Mouse (Mus musculus) megakaryocyte-erythroid progenitor cell, adult 5-6 weeks (primary cell): ENCODE results near the gene Mmp14. TPM values are rescaled to one million over a fixed set of nuclear protein-coding genes. Genes with fewer than 3 reads are reported as not detected.
A peak's percentile ranks its signal among the peaks of the same experiment; 100 is the strongest.

Source experiments
- ATAC-seq: replicated peaks from 2 replicates; pipeline ENCODE4 v1.8.0; 2016; ENCODE audit warnings: mild to moderate bottlenecking, inconsistent platforms; ENCODE audit not compliant: severe bottlenecking, poor library complexity, low FRiP score, low TSS enrichment
- total RNA-seq, 2 experiments: library from RNA; stranded (forward) in 1 of 2; stranded (reverse) in 1 of 2; fragments of 200-1000, 215-1000 nt in 1 of 2; fragments of >200 nt in 1 of 2; fragmentation: Nextera tagmentation in 1 of 2; gene quantifications; 2 replicates each; pipeline ENCODE4 v1.2.3; 2014 to 2017

Mmp14 gene
- total RNA-seq, 2 experiments from 2014 or later, result 37.2 to 39.2 TPM

DNA sequence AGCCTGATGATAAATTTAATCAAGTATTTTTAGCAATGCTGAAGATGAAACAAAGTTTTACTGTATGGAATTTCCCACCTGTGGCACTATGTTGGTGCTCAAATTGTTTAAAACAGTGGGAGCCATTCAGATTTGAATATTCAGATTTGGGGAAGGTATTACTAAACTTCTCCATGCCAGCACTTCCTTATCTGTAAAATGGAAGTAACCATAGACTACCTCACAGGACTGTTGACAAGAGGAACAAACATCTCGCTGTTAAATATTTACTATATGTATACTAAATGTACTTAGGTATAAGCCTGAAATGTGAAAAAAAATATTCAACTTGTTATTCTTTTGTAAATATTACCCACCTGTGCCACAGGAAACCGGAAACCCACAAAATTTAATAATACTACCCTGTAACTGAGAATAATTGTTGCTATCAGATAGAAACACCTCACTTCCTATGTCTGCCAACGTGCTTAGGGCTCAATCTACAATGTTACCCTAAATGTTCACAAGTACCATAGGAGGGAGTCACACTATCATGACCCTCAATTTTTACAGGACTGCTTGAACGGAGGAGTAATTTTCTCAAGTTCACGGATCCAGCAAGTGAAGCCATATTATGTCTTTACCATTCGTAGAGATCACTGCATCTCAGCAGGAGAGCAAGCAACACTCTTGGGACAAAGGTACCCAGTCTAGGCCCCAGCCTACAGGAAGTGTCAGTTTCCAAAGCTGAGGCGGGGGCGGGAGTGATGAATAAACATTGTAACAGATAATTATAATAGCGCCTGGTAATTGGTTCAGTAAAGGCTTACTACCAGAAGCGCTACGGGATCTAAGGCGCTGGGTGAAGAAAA is 31.9 kb downstream of the Mmp14 start:
- ATAC-seq, result peak; percentile 25

GRCm38 (mm10) chr14:54463959-54464292 is 32.5 kb downstream of the Mmp14 start, which contains the start of gene Lrp10:
Gene Lrp10, plus strand, starts transcription at chr14:54464137.
- peak; percentile 89 for ATAC-seq

DNA sequence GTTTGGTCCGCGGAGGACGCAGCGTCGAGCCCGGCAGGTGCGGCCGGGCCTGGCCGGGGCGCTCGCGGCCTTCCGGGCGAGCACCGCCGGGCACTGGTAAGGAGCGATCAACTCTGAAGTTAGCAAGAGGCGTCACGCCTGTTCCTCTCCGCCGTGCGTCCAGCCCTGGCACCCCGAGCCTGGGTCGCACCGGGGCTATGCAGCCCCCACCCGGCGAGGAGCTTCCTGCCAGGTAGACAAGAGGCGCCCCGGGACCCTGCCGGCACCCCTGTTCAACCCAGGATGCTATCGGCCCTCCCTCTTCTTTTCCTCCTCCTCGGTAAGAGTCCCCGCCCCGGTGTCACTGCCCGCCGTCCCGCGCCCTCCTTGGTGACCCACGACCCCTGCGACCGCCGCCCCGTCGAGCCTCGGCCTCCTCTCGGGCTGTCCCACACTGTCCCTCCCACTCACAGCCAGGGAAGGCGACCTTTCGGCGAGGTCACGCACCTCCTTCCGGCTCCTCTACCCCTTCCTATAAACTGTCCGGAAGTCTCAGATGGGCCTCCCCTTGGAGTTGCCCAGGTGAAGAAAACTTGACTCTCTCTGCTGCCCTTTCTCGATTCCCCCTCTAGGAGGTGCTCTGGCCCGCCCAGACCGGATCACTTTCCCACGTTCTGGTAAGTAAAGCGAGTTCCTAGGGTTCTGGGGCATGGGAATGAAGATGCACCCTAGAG is 33.0 kb downstream of the Mmp14 start:
- peak; percentile 83 for ATAC-seq

DNA sequence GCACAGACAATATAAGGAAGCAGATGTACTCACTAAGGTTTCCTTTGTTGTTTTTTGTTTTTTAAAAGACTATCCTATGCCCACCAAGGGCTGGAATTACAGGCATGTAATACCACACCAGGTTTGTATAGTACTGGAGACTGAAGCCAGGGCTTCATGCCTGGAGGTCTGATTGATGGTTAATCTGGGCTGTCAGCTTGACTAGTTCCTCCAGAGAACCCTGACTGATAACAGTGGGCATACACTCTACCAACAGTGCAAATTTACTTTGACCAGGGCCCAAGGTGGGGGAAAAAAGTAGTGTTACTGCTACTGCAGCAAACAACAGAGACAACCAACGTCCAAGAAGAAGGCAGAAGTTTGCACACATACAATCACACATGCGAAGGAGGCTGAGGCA is 40.1 kb downstream of the Mmp14 start:
- no peak; the same call in 1 of the 2 replicates for ATAC-seq

GRCm38 (mm10) chr14:54472671-54473070 is 41.3 kb downstream of the Mmp14 start:
- ATAC-seq, result no peak

DNA sequence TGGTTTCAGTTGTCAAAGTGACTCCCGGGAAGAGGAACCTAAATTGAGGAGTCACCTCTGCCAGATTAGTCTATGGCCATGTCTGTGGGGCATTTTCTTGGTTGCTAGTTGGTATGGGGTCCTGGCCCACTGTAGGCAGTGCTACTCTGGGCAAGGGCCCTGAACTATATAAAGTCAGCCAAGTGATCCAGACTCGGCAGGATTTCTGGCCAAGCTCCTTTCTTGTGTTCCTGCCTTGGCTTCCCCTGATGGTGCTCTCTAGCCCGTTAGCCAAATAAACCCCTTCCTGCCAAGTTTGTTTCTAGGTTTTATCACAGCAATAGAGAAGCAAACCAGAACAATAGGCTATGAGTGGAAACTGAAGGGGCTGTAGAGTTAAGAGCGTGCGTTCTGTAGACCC is 43.3 kb downstream of the Mmp14 start:
- no peak for ATAC-seq

- no peak for ATAC-seq
These were observed 44.8 kb downstream of the Mmp14 start, which contains the start of gene Rem2 for GRCm38 (mm10) chr14:54475941-54476844. Gene Rem2, plus strand, starts transcription at chr14:54476100.

DNA sequence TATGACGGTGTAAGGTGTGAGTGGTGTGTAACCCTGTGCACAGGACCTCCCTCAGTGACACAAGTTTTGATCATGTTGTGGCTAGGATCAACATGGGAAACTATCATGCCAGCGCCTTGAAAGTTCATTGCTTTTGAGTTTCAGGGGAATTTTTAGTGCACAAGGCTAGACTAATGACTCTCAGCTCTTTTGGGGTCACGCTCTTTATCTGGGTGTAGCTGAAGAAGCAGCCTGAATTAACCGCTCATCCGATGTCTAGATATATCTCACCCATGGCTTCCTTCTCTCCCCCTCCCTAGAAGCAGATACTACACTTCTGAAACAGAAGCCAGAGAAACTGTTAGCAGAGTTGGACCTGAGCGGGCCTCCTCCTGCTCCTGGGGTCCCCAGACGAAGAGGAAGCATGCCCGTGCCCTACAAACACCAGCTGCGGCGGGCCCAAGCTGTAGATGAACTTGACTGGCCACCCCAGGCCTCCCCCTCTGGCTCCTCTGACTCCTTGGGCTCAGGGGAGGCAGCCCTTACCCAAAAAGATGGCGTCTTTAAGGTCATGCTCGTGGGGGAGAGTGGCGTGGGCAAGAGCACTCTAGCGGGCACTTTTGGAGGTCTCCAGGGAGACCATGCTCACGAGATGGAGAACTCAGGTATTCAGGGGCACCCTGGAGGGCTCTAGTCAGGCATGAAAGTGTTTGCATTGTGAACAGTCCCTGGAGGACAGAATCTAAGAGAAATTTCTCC is 45.9 kb downstream of the Mmp14 start:
- ATAC-seq, result no peak

GRCm38 (mm10) chr14:54479451-54479920 is 48.1 kb downstream of the Mmp14 start:
- ATAC-seq, result no peak

DNA sequence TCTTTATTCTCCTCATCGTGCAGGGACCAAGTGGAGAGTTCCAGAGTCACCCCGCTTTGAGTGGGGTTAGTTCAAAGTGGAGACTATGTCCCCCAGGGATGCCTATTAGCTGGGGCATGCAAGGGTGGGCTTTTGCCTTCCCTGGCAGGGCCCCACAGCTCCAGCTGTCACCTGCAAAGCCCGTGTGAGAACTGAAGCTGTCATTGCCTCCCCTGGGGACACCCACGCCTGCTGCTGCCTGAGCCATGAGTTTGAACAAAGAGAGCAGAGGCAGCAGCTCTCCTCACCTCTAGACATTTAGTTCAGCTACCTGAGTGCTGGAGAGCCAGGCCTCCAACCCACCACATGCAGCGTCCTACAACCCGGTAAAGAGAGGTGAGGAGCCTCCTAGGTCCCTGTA is 49.3 kb downstream of the Mmp14 start:
- no peak for ATAC-seq

DNA sequence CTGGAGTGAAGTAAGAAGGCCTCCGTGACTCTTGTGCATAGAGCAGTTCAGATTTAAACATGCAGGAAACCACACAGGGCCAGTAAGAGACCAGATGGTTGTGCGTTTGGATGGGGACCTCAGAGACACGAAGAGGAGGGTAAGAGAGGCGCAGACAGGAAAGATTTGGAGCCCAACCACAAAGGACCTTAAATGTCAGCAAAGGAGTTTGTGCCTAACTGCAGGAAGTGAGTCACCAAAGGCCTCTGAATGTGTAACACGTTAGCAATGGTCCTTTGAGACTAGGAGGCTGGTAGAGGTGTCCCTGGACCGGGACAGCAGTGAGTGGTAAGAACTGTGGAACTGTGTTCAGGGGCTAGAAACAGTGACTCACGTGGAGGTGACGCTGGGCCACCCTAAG is 50.0 kb downstream of the Mmp14 start:
- no peak for ATAC-seq

- ATAC-seq, result 0 out of 2 replicates have a peak, but pooled peaks have one; percentile 25
These were observed 51.1 kb downstream of the Mmp14 start for GRCm38 (mm10) chr14:54482498-54482897.

DNA sequence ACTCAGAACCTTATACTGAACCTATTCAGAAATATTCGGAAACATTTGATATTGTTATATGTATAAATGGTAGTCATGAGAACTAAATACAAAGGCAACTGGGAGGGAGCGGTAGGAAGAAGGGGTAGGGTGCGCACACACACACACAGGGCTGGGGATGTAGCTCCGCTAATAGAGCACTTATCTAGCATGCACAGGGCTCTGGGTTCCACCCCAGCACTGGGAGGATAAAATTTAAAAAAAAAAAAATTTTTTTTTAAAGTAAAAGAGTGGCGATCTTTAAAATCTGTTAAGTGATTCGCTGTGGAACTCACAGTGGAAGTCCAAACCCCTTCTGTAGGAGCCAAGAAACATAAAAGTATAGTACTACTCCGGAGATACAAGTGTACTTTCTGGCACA is 54.5 kb downstream of the Mmp14 start:
- ATAC-seq, result peak; percentile 98

DNA sequence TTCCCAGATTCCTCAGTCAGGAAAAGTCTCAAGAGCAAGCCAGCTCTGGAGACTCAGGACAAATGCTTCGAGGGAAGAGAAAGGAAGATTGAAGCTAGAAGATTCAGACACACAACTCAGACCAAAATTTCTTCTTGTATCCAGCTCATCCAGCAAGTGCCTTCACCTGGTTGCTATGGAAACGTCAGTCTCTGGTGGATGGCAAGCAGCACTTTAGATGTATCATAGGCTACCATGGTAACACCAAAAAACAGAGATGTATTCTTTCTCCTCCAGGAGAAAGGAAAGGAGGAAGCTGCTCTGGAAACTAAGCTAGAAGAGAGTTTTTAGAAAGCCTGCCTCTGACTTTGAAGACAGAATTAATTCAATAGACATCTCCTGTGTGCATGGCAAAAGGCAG is 56.3 kb downstream of the Mmp14 start:
- no peak for ATAC-seq

- ATAC-seq, result no peak
These were observed 56.9 kb downstream of the Mmp14 start for GRCm38 (mm10) chr14:54488350-54488749.

DNA sequence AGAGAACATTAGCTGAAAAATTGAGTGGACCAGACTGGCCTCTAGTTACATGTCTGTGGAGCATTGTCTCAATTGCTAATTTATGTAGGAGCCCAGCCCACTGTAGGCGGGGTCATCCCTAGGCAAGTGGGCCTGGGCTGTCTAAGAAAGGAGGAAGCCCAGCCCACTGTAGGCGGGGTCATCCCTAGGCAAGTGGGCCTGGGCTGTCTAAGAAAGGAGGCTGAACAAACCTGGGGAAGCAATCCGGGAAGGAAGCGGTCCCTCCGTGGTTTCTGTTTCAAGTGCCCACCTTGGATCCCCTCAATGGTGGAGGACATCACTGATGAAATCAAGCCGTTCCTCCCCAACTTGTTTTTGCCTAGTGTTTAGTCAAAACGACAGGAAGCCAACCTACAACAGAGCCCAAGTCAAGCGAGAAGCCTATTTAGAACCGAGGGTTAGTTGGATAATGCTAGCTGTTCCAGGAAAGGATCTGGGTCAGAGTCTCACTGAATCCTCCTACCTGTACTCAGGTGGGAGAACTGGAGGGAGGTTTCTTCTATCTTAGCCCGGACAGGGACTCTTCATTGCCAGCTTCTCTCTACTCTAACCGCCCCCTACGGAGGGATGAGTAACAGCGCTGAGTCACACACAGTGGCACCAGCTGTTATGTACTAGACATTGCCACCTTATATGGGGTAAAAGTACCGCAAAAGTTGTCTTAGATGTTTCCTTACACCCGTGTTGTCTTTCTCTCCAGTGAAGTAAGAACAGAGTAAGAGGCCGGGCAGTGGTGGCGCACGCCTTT is 61.1 kb downstream of the Mmp14 start:
- ATAC-seq, result peak; percentile 72

GRCm38 (mm10) chr14:54493236-54493635 is 61.8 kb downstream of the Mmp14 start:
- ATAC-seq, result no peak

DNA sequence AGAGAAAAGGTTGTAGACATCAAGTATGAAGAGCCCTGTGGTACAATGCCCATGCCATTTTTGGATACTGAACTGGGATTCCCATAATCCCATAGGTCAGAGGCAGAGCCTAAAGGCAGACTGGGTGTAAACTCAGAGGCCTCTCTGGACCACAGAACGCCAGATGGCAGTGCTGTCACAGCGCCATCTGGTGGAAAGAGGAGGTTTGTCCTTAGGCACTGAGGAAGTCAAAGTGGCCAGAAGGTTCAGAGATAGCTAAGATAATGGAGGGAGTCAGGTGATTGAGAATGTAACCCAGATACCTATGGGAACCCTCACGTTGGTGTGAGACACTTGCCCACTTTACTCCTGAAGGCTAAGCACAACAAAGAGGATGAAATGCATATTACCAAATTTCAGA is 62.8 kb downstream of the Mmp14 start:
- peak; percentile 83 for ATAC-seq
